Mouse (Mus musculus): ENCODE results near the gene Mbl1. TPM values are rescaled to one million over a fixed set of nuclear protein-coding genes. Genes with fewer than 3 reads are reported as not detected.

Gene Mbl1
- polyA plus RNA-seq (2015; fragmentation: Nextera tagmentation; extraction: Ambion mirVana) = 0.64 TPM in 1 of 2 replicates, not detected in the other

GRCm38 (mm10) chr14:41151220-41151898 is at the start of gene Mbl1:
TSS of gene Mbl1 (plus strand) at chr14:41151458.
- WGBS = 82% methylated on average over 7 of the region's 7 CpGs
- Histone ChIP-seq H3K4me3 (no peak within 1 kb of the TSS), H3K36me3 (no peaks in the 10 kb centered on the region)

GRCm38 (mm10) chr14:41102269-41102668 is 49.0 kb upstream of the Mbl1 start:
- WGBS = 61% methylated on average over 2 of the region's 2 CpGs
- Histone ChIP-seq H3K9ac (no peak overlapping the region), H3K27me3 (replicated peaks) (no peaks in the 10 kb centered on the region), H3K4me3 (no peak overlapping the region), H3K4me2 (no peak overlapping the region), H3K9me3 (no peaks in the 10 kb centered on the region), H3K36me3 (no peaks in the 10 kb centered on the region), H3K4me1 (peaks cover 8% of the 10 kb centered on the region; the same call in 1 of the 2 replicates), H3K27ac (replicated peaks) (no peak overlapping the region)
- no peak for ATAC-seq (ENCODE audit: extremely low read depth, insufficient number of reproducible peaks, low FRiP score, low TSS enrichment)

More at GRCm38 (mm10) chr14:41151220-41151898, at the start of gene Mbl1:
- no peaks in the 10 kb centered on the region for H3K9me3 ChIP-seq
- no peak within 1 kb of the TSS for H3K9ac ChIP-seq
- H3K4me2 ChIP-seq = no peak within 1 kb of the TSS
- H3K4me1 ChIP-seq = no peaks in the 10 kb centered on the region
- no peak for ATAC-seq (ENCODE audit: extremely low read depth, insufficient number of reproducible peaks, low FRiP score, low TSS enrichment)
- H3K27me3 ChIP-seq (replicated peaks) = no peaks in the 10 kb centered on the region
- H3K27ac ChIP-seq (replicated peaks) = no peak within 1 kb of the TSS

GRCm38 (mm10) chr14:41104853-41105444 is 46.3 kb upstream of the Mbl1 start, which contains the start of gene Mat1a:
TSS of gene Mat1a (plus strand) at chr14:41105035.
- no peak for ATAC-seq (ENCODE audit: extremely low read depth, insufficient number of reproducible peaks, low FRiP score, low TSS enrichment)
- no peak within 1 kb of the TSS for H3K9ac ChIP-seq
- 46% methylated on average over 10 of the region's 10 CpGs for WGBS

GRCm38 (mm10) chr14:41111031-41111668 is 40.1 kb upstream of the Mbl1 start:
- Histone ChIP-seq H3K36me3 (no peaks in the 10 kb centered on the region), H3K27me3 (replicated peaks) (no peaks in the 10 kb centered on the region), H3K4me2 (no peak overlapping the region), H3K9me3 (no peaks in the 10 kb centered on the region), H3K27ac (replicated peaks) (no peak overlapping the region), H3K4me1 (no peaks in the 10 kb centered on the region), H3K9ac (no peak overlapping the region), H3K4me3 (no peak overlapping the region)
- 76% methylated on average over 7 of the region's 7 CpGs for WGBS
- ATAC-seq (ENCODE audit: extremely low read depth, insufficient number of reproducible peaks, low FRiP score, low TSS enrichment) = no peak

More at GRCm38 (mm10) chr14:41104853-41105444, 46.3 kb upstream of the Mbl1 start, which contains the start of gene Mat1a:
- Histone ChIP-seq H3K4me2 (peak within 1 kb of the TSS; percentile 63), H3K4me1 (peaks cover 8% of the 10 kb centered on the region; the same call in 1 of the 2 replicates), H3K27me3 (replicated peaks) (no peaks in the 10 kb centered on the region), H3K9me3 (no peaks in the 10 kb centered on the region), H3K27ac (replicated peaks) (no peak within 1 kb of the TSS), H3K36me3 (no peaks in the 10 kb centered on the region), H3K4me3 (peak within 1 kb of the TSS; percentile 29)

GRCm38 (mm10) chr14:41112944-41113343 is 38.3 kb upstream of the Mbl1 start:
- WGBS = 68% methylated on average over 4 of the region's 4 CpGs
- no peak overlapping the region for H3K9ac ChIP-seq

GRCm38 (mm10) chr14:41116271-41116670 is 35.0 kb upstream of the Mbl1 start:
- no peak overlapping the region for H3K27ac ChIP-seq (replicated peaks)
- no peak for ATAC-seq (ENCODE audit: extremely low read depth, insufficient number of reproducible peaks, low FRiP score, low TSS enrichment)
- H3K9ac ChIP-seq = no peak overlapping the region
- no peak overlapping the region for H3K4me3 ChIP-seq
- no peaks in the 10 kb centered on the region for H3K27me3 ChIP-seq (replicated peaks)
- H3K9me3 ChIP-seq = no peaks in the 10 kb centered on the region
- no peaks in the 10 kb centered on the region for H3K36me3 ChIP-seq
- no peak overlapping the region for H3K4me2 ChIP-seq
- H3K4me1 ChIP-seq = peaks cover 13% of the 10 kb centered on the region
- 72% methylated on average over 3 of the region's 3 CpGs for WGBS

More at GRCm38 (mm10) chr14:41112944-41113343, 38.3 kb upstream of the Mbl1 start:
- no peak for ATAC-seq (ENCODE audit: extremely low read depth, insufficient number of reproducible peaks, low FRiP score, low TSS enrichment)
- peaks cover 7% of the 10 kb centered on the region for H3K4me1 ChIP-seq
- H3K9me3 ChIP-seq = no peaks in the 10 kb centered on the region
- no peak overlapping the region for H3K4me3 ChIP-seq
- H3K36me3 ChIP-seq = no peaks in the 10 kb centered on the region
- H3K27me3 ChIP-seq (replicated peaks) = no peaks in the 10 kb centered on the region
- H3K27ac ChIP-seq (replicated peaks) = no peak overlapping the region
- no peak overlapping the region for H3K4me2 ChIP-seq

GRCm38 (mm10) chr14:41124683-41125082 is 26.6 kb upstream of the Mbl1 start:
- H3K4me3 ChIP-seq = no peak overlapping the region
- H3K27me3 ChIP-seq (replicated peaks) = no peaks in the 10 kb centered on the region
- H3K36me3 ChIP-seq = no peaks in the 10 kb centered on the region
- H3K9ac ChIP-seq = no peak overlapping the region
- ATAC-seq (ENCODE audit: extremely low read depth, insufficient number of reproducible peaks, low FRiP score, low TSS enrichment) = no peak
- H3K9me3 ChIP-seq = no peaks in the 10 kb centered on the region
- H3K4me1 ChIP-seq = no peaks in the 10 kb centered on the region
- H3K27ac ChIP-seq (replicated peaks) = no peak overlapping the region
- H3K4me2 ChIP-seq = no peak overlapping the region
- 76% methylated on average over 5 of the region's 5 CpGs for WGBS

GRCm38 (mm10) chr14:41127997-41128396 is 23.3 kb upstream of the Mbl1 start:
- no peak overlapping the region for H3K4me3 ChIP-seq
- H3K27ac ChIP-seq (replicated peaks) = no peak overlapping the region
- H3K27me3 ChIP-seq (replicated peaks) = no peaks in the 10 kb centered on the region
- H3K9ac ChIP-seq = no peak overlapping the region
- 18% methylated on average over 4 of the region's 4 CpGs for WGBS
- no peak for ATAC-seq (ENCODE audit: extremely low read depth, insufficient number of reproducible peaks, low FRiP score, low TSS enrichment)
- no peaks in the 10 kb centered on the region for H3K36me3 ChIP-seq
- no peaks in the 10 kb centered on the region for H3K9me3 ChIP-seq
- peaks cover 3% of the 10 kb centered on the region; the same call in 1 of the 2 replicates for H3K4me1 ChIP-seq
- H3K4me2 ChIP-seq = no peak overlapping the region

GRCm38 (mm10) chr14:41131540-41131939 is 19.7 kb upstream of the Mbl1 start, which contains the start of gene Sftpa1:
TSS of gene Sftpa1 (plus strand) at chr14:41131782.
- Histone ChIP-seq H3K4me1 (peaks cover 3% of the 10 kb centered on the region; the same call in 1 of the 2 replicates), H3K36me3 (no peaks in the 10 kb centered on the region), H3K27ac (replicated peaks) (no peak within 1 kb of the TSS), H3K4me3 (no peak within 1 kb of the TSS), H3K9ac (no peak within 1 kb of the TSS), H3K27me3 (replicated peaks) (no peaks in the 10 kb centered on the region), H3K4me2 (no peak within 1 kb of the TSS), H3K9me3 (no peaks in the 10 kb centered on the region)
- no peak for ATAC-seq (ENCODE audit: extremely low read depth, insufficient number of reproducible peaks, low FRiP score, low TSS enrichment)
- WGBS = 42% methylated on average over 7 of the region's 7 CpGs

GRCm38 (mm10) chr14:41137006-41137405 is 14.3 kb upstream of the Mbl1 start:
- no peaks in the 10 kb centered on the region for H3K36me3 ChIP-seq
- H3K4me3 ChIP-seq = no peak overlapping the region
- no peaks in the 10 kb centered on the region for H3K9me3 ChIP-seq
- no peak overlapping the region for H3K9ac ChIP-seq
- no peaks in the 10 kb centered on the region for H3K27me3 ChIP-seq (replicated peaks)
- H3K27ac ChIP-seq (replicated peaks) = no peak overlapping the region
- no peak overlapping the region for H3K4me2 ChIP-seq
- no peaks in the 10 kb centered on the region for H3K4me1 ChIP-seq
- ATAC-seq (ENCODE audit: extremely low read depth, insufficient number of reproducible peaks, low FRiP score, low TSS enrichment) = no peak

GRCm38 (mm10) chr14:41140686-41141085 is 10.6 kb upstream of the Mbl1 start:
- no peak overlapping the region for H3K27ac ChIP-seq (replicated peaks)
- H3K27me3 ChIP-seq (replicated peaks) = no peaks in the 10 kb centered on the region
- H3K4me3 ChIP-seq = no peak overlapping the region
- no peaks in the 10 kb centered on the region for H3K36me3 ChIP-seq
- WGBS = 87% methylated on average over 1 of the region's 1 CpGs
- no peak overlapping the region for H3K9ac ChIP-seq
- no peaks in the 10 kb centered on the region for H3K4me1 ChIP-seq
- no peak overlapping the region for H3K4me2 ChIP-seq
- H3K9me3 ChIP-seq = no peaks in the 10 kb centered on the region
- ATAC-seq (ENCODE audit: extremely low read depth, insufficient number of reproducible peaks, low FRiP score, low TSS enrichment) = no peak
